Mouse (Mus musculus): Measurements from ENCODE around the gene Scn7a.

The Scn7a gene

GRCm38 (mm10) chr2:66784765-66785164, at the start of gene Scn7a:
Gene Scn7a, minus strand, starts transcription at chr2:66784914.
- DNase-seq (ENCODE audit: low spot score), result peak; percentile 23

- no peak for DNase-seq (ENCODE audit: low spot score)
These were observed 43.0 kb upstream of the Scn7a start for GRCm38 (mm10) chr2:66827729-66828128.

GRCm38 (mm10) chr2:66819862-66820559, 35.3 kb upstream of the Scn7a start:
- no peak for DNase-seq (ENCODE audit: low spot score)

GRCm38 (mm10) chr2:66799676-66800249, 15.0 kb upstream of the Scn7a start:
- no peak for DNase-seq (ENCODE audit: low spot score)

- DNase-seq (ENCODE audit: low spot score), result no peak
These were observed 12.8 kb upstream of the Scn7a start for GRCm38 (mm10) chr2:66797493-66797892.

- DNase-seq (ENCODE audit: low spot score), result no peak
These were observed 6.9 kb upstream of the Scn7a start for GRCm38 (mm10) chr2:66791629-66792028.

- no peak for DNase-seq (ENCODE audit: low spot score)
These were observed 3.8 kb downstream of the Scn7a start for GRCm38 (mm10) chr2:66780884-66781283.

- DNase-seq (ENCODE audit: low spot score), result no peak
These were observed 16.7 kb downstream of the Scn7a start for GRCm38 (mm10) chr2:66767980-66768379.

- no peak for DNase-seq (ENCODE audit: low spot score)
These were observed 19.5 kb downstream of the Scn7a start for GRCm38 (mm10) chr2:66765170-66765569.

GRCm38 (mm10) chr2:66762905-66763304, 21.8 kb downstream of the Scn7a start:
- no peak for DNase-seq (ENCODE audit: low spot score)

GRCm38 (mm10) chr2:66728002-66728401, 56.7 kb downstream of the Scn7a start:
- no peak for DNase-seq (ENCODE audit: low spot score)

GRCm38 (mm10) chr2:66727585-66727974, 57.1 kb downstream of the Scn7a start:
- DNase-seq (ENCODE audit: low spot score), result no peak

- DNase-seq (ENCODE audit: low spot score), result no peak
These were observed 57.7 kb downstream of the Scn7a start for GRCm38 (mm10) chr2:66726878-66727584.

GRCm38 (mm10) chr2:66712071-66712470, 72.6 kb downstream of the Scn7a start:
- no peak for DNase-seq (ENCODE audit: low spot score)

GRCm38 (mm10) chr2:66692300-66692699, 92.4 kb downstream of the Scn7a start:
- DNase-seq (ENCODE audit: low spot score), result no peak

- no peak for DNase-seq (ENCODE audit: low spot score)
These were observed 122.7 kb downstream of the Scn7a start for GRCm38 (mm10) chr2:66661988-66662387.

GRCm38 (mm10) chr2:66656430-66656829, 128.3 kb downstream of the Scn7a start:
- no peak for DNase-seq (ENCODE audit: low spot score)

- DNase-seq (ENCODE audit: low spot score), result no peak
These were observed 129.3 kb downstream of the Scn7a start for GRCm38 (mm10) chr2:66655431-66655830.

GRCm38 (mm10) chr2:66644384-66644783, 140.3 kb downstream of the Scn7a start:
- DNase-seq (ENCODE audit: low spot score), result no peak

- peak; percentile 4 for DNase-seq (ENCODE audit: low spot score)
These were observed 149.9 kb downstream of the Scn7a start, which contains the start of gene Scn9a for GRCm38 (mm10) chr2:66634580-66635359. Gene Scn9a, minus strand, starts transcription at chr2:66634962.

- no peak for DNase-seq (ENCODE audit: low spot score)
These were observed 152.0 kb downstream of the Scn7a start for GRCm38 (mm10) chr2:66632728-66633127.
